Mouse (Mus musculus) heart, embryonic 16.5 days (tissue): Measurements from ENCODE around the gene Sik3. TPM values are rescaled to one million over a fixed set of nuclear protein-coding genes. Genes with fewer than 3 reads are reported as not detected.

ENCODE experiments used
- ATAC-seq: fragments of 200-750 bp; cut with Nextera tagmentation; replicated peaks from 2 replicates; pipeline ENCODE4 v1.8.0; 2017; ENCODE audit warnings: moderate number of reproducible peaks; ENCODE audit not compliant: insufficient read depth, low FRiP score; ENCODE audit errors: extremely low read depth
- H3K27ac ChIP-seq: fragments of 300-500 bp; sonication (generic); 2 replicates; pipeline ENCODE4 v1.5.1; 2014; ENCODE audit warnings: mild to moderate bottlenecking, low read length, control low read depth, moderate library complexity
- H3K27me3 ChIP-seq: fragments of 300-500 bp; sonication (generic); 2 replicates; pipeline ENCODE4 v1.6.1; 2014; ENCODE audit warnings: low read length, mixed read lengths; ENCODE audit not compliant: control insufficient read depth, insufficient read depth
- H3K36me3 ChIP-seq: fragments of 300-500 bp; sonication (generic); 2 replicates; pipeline ENCODE4 v1.6.1; 2014; ENCODE audit not compliant: control insufficient read depth, insufficient read depth
- H3K4me1 ChIP-seq: fragments of 300-500 bp; sonication (generic); 2 replicates; pipeline ENCODE4 v1.6.1; 2014; ENCODE audit warnings: low read length, mixed read lengths; ENCODE audit not compliant: control insufficient read depth, insufficient read depth
- H3K4me2 ChIP-seq: fragments of 300-500 bp; sonication (generic); 2 replicates; pipeline ENCODE4 v1.6.1; 2014; ENCODE audit warnings: low read depth, mild to moderate bottlenecking, control low read depth, low read length
- H3K4me3 ChIP-seq: fragments of 300-500 bp; sonication (generic); 2 replicates; pipeline ENCODE4 v1.5.1; 2014; ENCODE audit warnings: mild to moderate bottlenecking, control low read depth, low read length
- H3K9ac ChIP-seq: fragments of 300-500 bp; sonication (generic); 2 replicates; pipeline ENCODE4 v1.6.1; 2014; ENCODE audit warnings: low read length, control low read depth
- H3K9me3 ChIP-seq: fragments of 300-500 bp; sonication (generic); replicated peaks from 2 replicates; pipeline ENCODE4 v1.6.1; 2016; ENCODE audit warnings: low read length; ENCODE audit not compliant: control insufficient read depth
- WGBS: fragments of 180-500 bp; shearing (Covaris S2); extraction: QIAGEN DNeasy Blood & Tissue Kit; methylation state at CpG from one replicate; pipeline ENCODE4 v1.1.7; 2014; 5-methylcytosine and 5-hydroxymethylcytosine counted together
- polyA plus RNA-seq: library from polyadenylated mRNA; unstranded; fragments of >200 nt; fragmentation: Nextera tagmentation; extraction: Ambion mirVana; gene quantifications from 2 replicates; pipeline ENCODE4 v1.2.1, GENCODE M21; 2015

The Sik3 gene
- polyA plus RNA-seq, 1 experiment from 2014 or later: 5.1 TPM

DNA sequence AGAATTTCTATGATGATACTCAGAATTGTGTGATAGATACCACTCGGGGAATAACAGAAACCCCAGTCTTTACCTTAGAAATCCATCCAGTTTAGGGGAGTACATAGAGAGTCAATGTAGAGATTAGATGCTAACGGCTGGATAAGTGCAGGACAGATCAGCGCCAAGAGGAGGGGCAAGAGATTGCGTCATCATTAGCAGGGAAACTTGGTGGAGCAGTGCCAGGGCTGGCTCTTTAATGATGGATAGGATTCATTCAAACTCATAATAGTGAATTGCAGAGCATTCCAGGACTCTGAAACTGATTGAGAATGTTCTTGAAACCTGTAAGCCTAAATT lies 27.4 kb upstream of the Sik3 start:
- 2% methylated on average over 4 of the region's 4 CpGs for WGBS
- peak overlapping the region; percentile 94 for H3K9ac ChIP-seq
- no peaks in the 10 kb centered on the region for H3K9me3 ChIP-seq
- H3K36me3 ChIP-seq: no peaks in the 10 kb centered on the region
- ATAC-seq: no peak; the same call in 1 of the 2 replicates
- peak overlapping the region; percentile 97 for H3K4me2 ChIP-seq
- no peaks in the 10 kb centered on the region for H3K27me3 ChIP-seq
- H3K27ac ChIP-seq: peak overlapping the region; percentile 90
- peak overlapping the region; percentile 88 for H3K4me3 ChIP-seq
- peaks cover 26% of the 10 kb centered on the region for H3K4me1 ChIP-seq

DNA sequence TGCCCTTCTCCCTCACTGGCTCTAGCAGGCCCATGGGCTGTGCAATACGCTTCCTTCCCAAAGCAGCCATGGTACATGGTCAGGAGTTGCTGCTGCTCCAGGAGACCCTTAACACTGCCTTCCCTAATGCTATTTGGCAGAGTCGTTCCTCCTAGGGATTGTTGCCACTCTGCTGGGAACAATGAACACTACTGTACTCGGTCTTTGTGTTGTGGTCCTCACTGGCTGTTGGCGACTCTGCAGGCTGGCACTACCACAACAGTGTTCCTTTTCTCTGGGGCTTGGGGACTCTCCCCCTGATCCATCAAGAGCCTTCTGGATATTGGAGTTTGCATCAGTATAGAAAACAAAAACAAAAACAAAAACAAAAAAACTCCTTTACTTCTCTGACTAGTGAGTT lies 13.6 kb upstream of the Sik3 start:
- Histone ChIP-seq H3K4me3 (no peak overlapping the region), H3K4me1 (no peaks in the 10 kb centered on the region), H3K27me3 (no peaks in the 10 kb centered on the region), H3K27ac (no peak overlapping the region), H3K9me3 (no peaks in the 10 kb centered on the region), H3K4me2 (no peak overlapping the region), H3K9ac (no peak overlapping the region), H3K36me3 (no peaks in the 10 kb centered on the region)
- 74% methylated on average over 4 of the region's 4 CpGs for WGBS
- ATAC-seq: no peak

DNA sequence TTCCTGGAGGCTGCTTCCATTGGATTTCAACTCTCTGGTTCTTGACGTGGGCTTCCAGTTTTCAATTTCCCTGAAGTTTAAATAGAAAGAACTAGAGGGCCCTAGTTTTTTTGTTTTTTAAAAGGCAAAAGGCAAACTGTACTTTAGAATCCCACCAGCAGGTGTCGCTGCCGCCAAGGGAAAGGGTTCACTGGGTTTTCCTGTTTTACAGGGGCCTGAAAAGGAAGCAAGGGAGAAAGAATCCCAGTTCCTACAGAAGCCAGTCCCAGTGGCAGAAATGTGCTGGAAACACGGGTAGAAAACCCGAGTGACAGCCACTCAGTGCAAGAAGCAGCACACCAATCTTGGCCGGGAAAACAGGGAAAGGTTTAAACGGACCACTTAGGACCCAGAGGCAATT lies 8.9 kb upstream of the Sik3 start:
- H3K9me3 ChIP-seq: no peaks in the 10 kb centered on the region
- 9% methylated on average over 7 of the region's 7 CpGs for WGBS
- no peak overlapping the region for H3K4me3 ChIP-seq
- no peak overlapping the region for H3K9ac ChIP-seq
- no peak overlapping the region for H3K27ac ChIP-seq
- no peaks in the 10 kb centered on the region for H3K4me1 ChIP-seq
- no peaks in the 10 kb centered on the region for H3K27me3 ChIP-seq
- H3K4me2 ChIP-seq: no peak overlapping the region
- H3K36me3 ChIP-seq: no peaks in the 10 kb centered on the region
- no peak for ATAC-seq

DNA sequence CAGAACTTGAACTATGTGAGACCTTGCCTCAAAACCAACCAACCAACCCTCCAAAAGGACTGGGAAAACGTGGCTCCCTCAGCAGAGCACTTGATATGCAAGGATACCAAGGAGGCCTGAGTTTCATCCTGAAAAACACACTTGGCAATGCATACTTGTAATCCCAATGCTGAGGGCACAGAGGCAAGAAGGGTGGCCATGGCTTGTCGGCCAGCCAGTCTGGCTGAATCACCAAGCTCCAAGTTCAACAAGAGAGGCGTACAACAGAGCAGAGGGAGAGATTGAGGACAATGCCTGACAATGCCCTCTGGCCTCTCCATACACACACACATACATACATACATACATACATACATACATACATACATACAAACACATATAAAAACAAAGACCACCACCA lies 8.1 kb upstream of the Sik3 start:
- no peak overlapping the region for H3K27ac ChIP-seq
- H3K9ac ChIP-seq: no peak overlapping the region
- H3K4me3 ChIP-seq: no peak overlapping the region
- H3K9me3 ChIP-seq: no peaks in the 10 kb centered on the region
- H3K4me2 ChIP-seq: no peak overlapping the region
- no peaks in the 10 kb centered on the region for H3K36me3 ChIP-seq
- H3K4me1 ChIP-seq: no peaks in the 10 kb centered on the region
- H3K27me3 ChIP-seq: no peaks in the 10 kb centered on the region
- ATAC-seq: no peak
- 48% methylated on average over 3 of the region's 3 CpGs for WGBS

DNA sequence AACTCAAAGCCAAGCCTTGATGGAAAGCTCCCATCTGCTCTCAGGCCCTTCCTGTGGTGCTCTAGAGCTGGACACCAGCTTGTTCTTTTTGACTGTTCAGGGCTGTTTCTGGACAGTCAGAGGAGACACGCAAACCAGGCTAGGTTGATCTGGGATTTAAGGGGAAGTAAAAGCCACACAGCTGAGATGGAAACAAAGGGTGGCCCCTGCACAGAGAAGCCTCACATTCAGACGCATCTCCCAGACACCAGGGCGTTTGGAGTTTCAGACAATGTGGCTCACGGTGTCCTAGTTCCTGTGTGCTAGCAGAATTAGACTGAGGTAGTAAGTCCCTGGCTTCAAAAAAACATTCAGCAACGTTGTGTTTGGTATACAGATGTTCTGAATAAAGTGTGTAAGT lies 6.4 kb upstream of the Sik3 start:
- H3K9me3 ChIP-seq: no peaks in the 10 kb centered on the region
- H3K27ac ChIP-seq: no peak overlapping the region
- no peak for ATAC-seq
- no peak overlapping the region for H3K4me2 ChIP-seq
- WGBS: 64% methylated on average over 5 of the region's 5 CpGs
- H3K4me3 ChIP-seq: no peak overlapping the region
- H3K9ac ChIP-seq: no peak overlapping the region
- no peaks in the 10 kb centered on the region for H3K27me3 ChIP-seq
- H3K4me1 ChIP-seq: no peaks in the 10 kb centered on the region
- H3K36me3 ChIP-seq: no peaks in the 10 kb centered on the region

DNA sequence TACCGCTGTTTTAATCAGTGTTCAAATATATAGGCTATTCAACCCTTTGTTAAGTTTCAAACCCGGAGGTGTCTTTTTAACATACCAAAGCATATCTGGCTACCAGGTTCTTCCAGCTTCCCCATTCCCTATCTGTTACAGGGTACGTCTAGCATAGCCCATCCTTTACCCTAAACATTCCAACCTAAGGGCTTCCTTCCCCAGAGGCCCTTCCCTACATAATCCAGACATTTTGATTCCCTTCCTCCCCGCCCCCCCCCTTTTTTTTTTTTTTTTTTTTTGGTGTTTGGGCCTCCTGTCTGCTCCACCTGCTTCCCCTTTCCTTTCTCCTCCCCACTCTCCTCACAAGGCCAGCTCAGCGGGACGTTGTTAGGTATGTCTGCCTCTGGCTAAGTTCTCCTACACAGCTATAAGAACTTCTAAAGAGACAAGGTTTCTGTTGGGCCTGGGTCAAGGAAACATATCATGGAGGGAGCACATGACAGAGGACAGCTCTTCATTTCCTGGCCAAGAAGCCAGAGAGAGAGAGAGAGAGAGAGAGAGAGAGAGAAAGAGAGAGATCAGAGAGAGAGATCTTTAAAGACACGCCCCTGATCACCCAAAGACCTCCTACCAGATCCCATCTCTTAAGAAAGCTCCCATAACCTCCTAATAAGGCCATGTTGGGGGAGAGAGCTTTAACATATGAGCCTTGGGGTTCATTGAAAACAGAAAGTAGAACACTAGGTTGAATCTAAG lies 3.5 kb upstream of the Sik3 start:
- H3K9ac ChIP-seq: no peak overlapping the region
- H3K4me3 ChIP-seq: no peak overlapping the region
- H3K27me3 ChIP-seq: no peaks in the 10 kb centered on the region
- H3K9me3 ChIP-seq: no peaks in the 10 kb centered on the region
- peaks cover 13% of the 10 kb centered on the region for H3K4me1 ChIP-seq
- H3K36me3 ChIP-seq: no peaks in the 10 kb centered on the region
- no peak for ATAC-seq
- WGBS: 70% methylated on average over 7 of the region's 7 CpGs
- no peak overlapping the region for H3K4me2 ChIP-seq
- H3K27ac ChIP-seq: no peak overlapping the region

DNA sequence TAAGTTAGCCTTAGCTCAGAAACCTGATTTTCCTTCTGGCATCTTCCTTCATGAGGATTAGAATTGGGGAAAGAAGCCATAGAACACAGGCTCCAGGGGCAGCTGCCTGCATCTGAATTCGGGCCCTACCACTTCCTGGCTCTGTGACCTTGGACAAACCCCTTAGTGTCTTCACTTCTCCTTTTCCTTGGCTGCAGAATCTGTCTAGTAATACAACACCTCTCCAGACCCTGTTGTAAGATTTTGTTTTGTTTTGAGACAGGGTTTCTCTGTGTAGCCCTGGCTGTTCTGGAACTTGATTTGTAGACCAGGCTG lies 3.0 kb upstream of the Sik3 start:
- Histone ChIP-seq H3K27me3 (no peaks in the 10 kb centered on the region), H3K4me2 (no peak overlapping the region), H3K9me3 (no peaks in the 10 kb centered on the region), H3K4me1 (peaks cover 16% of the 10 kb centered on the region), H3K9ac (no peak overlapping the region), H3K4me3 (no peak overlapping the region), H3K27ac (no peak overlapping the region), H3K36me3 (no peaks in the 10 kb centered on the region)
- ATAC-seq: no peak
- WGBS: 67% methylated on average over 1 of the region's 1 CpGs

DNA sequence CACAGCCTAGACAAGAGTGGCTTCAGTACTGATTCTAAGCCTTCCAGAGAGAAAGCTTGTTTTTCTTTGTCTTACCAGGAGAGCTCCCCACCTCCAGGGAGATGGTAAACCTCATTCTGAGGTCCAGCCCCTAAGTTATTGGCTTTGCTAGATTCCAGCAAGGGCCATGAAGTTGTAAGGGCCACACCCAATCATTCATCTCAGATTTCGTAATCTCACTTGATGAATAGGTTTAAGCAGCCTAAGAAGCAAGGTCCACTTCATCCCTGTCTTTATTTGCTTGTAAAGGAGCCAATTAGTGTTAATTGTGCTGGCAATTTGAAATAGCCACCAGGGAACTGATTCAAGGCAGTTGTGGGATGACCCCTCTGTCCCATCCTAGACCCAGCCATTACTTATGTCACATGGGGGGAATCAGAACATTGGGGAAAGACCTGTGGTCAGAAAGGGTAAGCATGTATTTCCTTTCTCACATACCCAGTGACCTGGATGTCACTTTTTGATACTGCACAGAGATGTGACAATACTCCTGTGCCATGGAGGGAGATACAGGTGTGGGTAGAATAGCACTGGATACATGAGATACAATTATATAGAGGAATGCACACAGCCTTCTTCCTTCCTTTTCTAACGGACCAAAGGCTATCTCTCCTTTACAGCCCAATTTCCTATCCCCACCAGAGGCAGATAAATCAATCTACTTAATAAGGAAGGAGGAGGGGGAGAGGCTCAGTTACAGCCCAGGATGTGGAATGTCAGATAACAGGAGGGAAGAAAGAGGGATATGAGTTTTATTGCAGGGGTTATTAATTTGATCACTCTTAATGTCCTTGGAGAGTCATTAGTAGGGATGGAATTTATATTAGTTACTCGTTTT lies 1.3 kb upstream of the Sik3 start:
- no peak overlapping the region for H3K4me3 ChIP-seq
- WGBS: 48% methylated on average over 3 of the region's 3 CpGs

DNA sequence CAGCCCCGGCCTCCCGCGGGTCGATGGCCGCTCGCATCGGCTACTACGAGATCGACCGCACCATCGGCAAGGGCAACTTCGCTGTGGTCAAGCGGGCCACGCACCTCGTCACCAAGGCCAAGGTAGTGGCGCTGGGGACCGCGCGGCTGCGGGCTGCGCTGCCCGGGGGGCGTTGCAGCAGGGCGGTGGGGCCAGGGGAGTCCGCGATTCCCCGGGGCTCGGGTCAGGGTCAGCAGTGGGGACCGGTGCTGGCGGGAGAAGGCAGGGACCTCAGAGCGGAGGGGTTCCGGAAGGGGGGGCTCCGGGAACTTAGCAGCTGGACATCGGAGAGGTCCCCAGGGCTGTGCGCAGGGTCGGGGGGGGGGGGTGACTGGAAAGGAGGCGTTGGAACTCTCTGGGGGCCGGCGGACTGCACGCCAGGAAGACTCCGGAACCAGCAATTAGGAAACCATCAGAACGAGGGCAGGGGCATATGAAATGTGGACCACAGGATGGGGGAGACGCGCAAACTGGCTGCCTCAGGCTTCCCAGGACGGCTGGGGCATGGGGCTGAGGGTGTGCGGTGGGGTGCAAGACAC lies 478 bp downstream of the Sik3 start:
- peak overlapping the region; percentile 88 for H3K9ac ChIP-seq
- H3K4me2 ChIP-seq: peak overlapping the region; percentile 60
- under 1% methylated on average over 46 of the region's 46 CpGs for WGBS
- H3K9me3 ChIP-seq: no peaks in the 10 kb centered on the region
- H3K27me3 ChIP-seq: no peaks in the 10 kb centered on the region
- H3K27ac ChIP-seq: peak overlapping the region; percentile 88
- peak overlapping the region; percentile 84 for H3K4me3 ChIP-seq
- peak; percentile 43 for ATAC-seq
- H3K4me1 ChIP-seq: peaks cover 37% of the 10 kb centered on the region
- H3K36me3 ChIP-seq: no peaks in the 10 kb centered on the region

More for the DNA sequence above, 1.3 kb upstream of the Sik3 start:
- no peak for ATAC-seq
- Histone ChIP-seq H3K27ac (no peak overlapping the region), H3K4me2 (peak overlapping the region; percentile 60), H3K36me3 (no peaks in the 10 kb centered on the region), H3K9ac (no peak overlapping the region), H3K27me3 (no peaks in the 10 kb centered on the region), H3K9me3 (no peaks in the 10 kb centered on the region), H3K4me1 (peaks cover 33% of the 10 kb centered on the region)
